Mouse (Mus musculus) lung, postnatal 0 days (tissue): Measurements from ENCODE around the gene Setd4. TPM values are rescaled to one million over a fixed set of nuclear protein-coding genes. Genes with fewer than 3 reads are reported as not detected.

Experiments
- ATAC-seq: fragments of 200-750 bp; cut with Nextera tagmentation; 2 replicates; pipeline ENCODE4 v1.8.0; 2017; ENCODE audit warnings: moderate library complexity
- DNase-seq: peaks from one replicate; pipeline ENCODE4 v3.0.0-alpha.2; 2016; ENCODE audit warnings: low spot score
- H3K27ac ChIP-seq: fragments of 300-500 bp; sonication (generic); 2 replicates; pipeline ENCODE4 v1.5.1; 2014; ENCODE audit warnings: antibody characterized with exemption, mild to moderate bottlenecking, low read length, mixed read lengths
- H3K27me3 ChIP-seq: fragments of 300-500 bp; sonication (generic); replicated peaks from 2 replicates; pipeline ENCODE4 v1.6.1; 2014; ENCODE audit warnings: low read length, mixed read lengths; ENCODE audit not compliant: insufficient read depth
- H3K36me3 ChIP-seq: fragments of 300-500 bp; sonication (generic); 2 replicates; pipeline ENCODE4 v1.6.1; 2014; ENCODE audit warnings: low read length, mixed read lengths; ENCODE audit not compliant: insufficient read depth
- H3K4me1 ChIP-seq: fragments of 300-500 bp; sonication (generic); 2 replicates; pipeline ENCODE4 v1.6.1; 2014; ENCODE audit warnings: antibody characterized with exemption, low read depth, low read length, mixed read lengths; ENCODE audit not compliant: insufficient read depth
- H3K4me2 ChIP-seq: fragments of 300-500 bp; sonication (generic); replicated peaks from 2 replicates; pipeline ENCODE4 v1.6.1; 2014; ENCODE audit warnings: low read depth, mild to moderate bottlenecking, low read length, moderate library complexity, mixed read lengths
- H3K4me3 ChIP-seq: fragments of 300-500 bp; sonication (generic); 2 replicates; pipeline ENCODE4 v1.5.1; 2014; ENCODE audit warnings: low read depth, low read length
- H3K9ac ChIP-seq: fragments of 300-500 bp; sonication (generic); replicated peaks from 2 replicates; pipeline ENCODE4 v1.6.1; 2014; ENCODE audit warnings: low read depth, mild to moderate bottlenecking
- H3K9me3 ChIP-seq: fragments of 300-500 bp; sonication (generic); 2 replicates; pipeline ENCODE4 v1.6.1; 2016; ENCODE audit warnings: low read length, mixed read lengths
- CTCF ChIP-seq: IDR thresholded peaks from 2 replicates; pipeline ENCODE4 v1.5.1; 2016; ENCODE audit warnings: antibody characterized with exemption, mild to moderate bottlenecking
- EP300 ChIP-seq: IDR thresholded peaks from 2 replicates; pipeline ENCODE4 v1.6.1; 2016; ENCODE audit warnings: antibody characterized with exemption, mild to moderate bottlenecking, control low read depth
- WGBS: fragments of 180-500 bp; shearing (Covaris S2); extraction: QIAGEN DNeasy Blood & Tissue Kit; methylation state at CpG from one replicate; pipeline ENCODE4 v1.1.7; 2014; 5-methylcytosine and 5-hydroxymethylcytosine counted together
- polyA plus RNA-seq: library from polyadenylated mRNA; unstranded; fragments of >200 nt; fragmentation: Nextera tagmentation; extraction: Ambion mirVana; gene quantifications from 2 replicates; pipeline ENCODE4 v1.2.1, GENCODE M21; 2015

Gene Setd4
- polyA plus RNA-seq, 1 experiment from 2014 or later: 5.6 TPM

DNA sequence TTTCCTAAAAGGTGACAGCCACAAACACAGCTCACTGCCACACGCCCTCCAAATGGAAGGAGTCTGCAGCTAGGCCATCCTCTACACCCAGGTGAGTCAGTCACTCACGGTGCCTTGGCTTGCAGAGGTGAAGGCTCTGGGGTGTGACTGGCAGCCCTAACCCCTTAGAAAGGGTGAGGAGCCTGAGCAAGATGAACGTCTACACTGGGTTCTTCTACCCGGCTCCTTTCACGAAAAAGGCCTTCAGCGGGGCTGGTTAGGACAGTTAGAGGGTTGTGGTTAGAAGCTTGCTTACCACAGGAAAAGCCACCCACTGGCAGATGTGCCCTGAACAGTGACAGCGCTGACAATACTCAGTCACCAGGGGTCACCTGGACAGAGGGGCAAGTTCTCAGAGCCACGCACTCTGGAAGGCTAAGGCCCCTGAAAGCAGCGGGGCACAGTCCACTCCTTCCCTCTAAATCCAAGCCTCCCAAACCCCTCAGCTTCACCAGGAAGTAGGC is 18.1 kb downstream of the Setd4 start:
- no peaks in the 10 kb centered on the region for H3K27me3 ChIP-seq
- H3K4me3 ChIP-seq: no peak overlapping the region
- no peak overlapping the region for H3K9ac ChIP-seq
- H3K27ac ChIP-seq: no peak overlapping the region
- ATAC-seq (no peak), DNase-seq (no peak)
- no peaks in the 10 kb centered on the region for H3K9me3 ChIP-seq
- H3K4me2 ChIP-seq: no peak overlapping the region
- no peak for TF ChIP-seq CTCF
- no peak for TF ChIP-seq EP300
- no peaks in the 10 kb centered on the region for H3K4me1 ChIP-seq
- WGBS: 84% methylated on average over 9 of the region's 9 CpGs
- no peaks in the 10 kb centered on the region for H3K36me3 ChIP-seq

DNA sequence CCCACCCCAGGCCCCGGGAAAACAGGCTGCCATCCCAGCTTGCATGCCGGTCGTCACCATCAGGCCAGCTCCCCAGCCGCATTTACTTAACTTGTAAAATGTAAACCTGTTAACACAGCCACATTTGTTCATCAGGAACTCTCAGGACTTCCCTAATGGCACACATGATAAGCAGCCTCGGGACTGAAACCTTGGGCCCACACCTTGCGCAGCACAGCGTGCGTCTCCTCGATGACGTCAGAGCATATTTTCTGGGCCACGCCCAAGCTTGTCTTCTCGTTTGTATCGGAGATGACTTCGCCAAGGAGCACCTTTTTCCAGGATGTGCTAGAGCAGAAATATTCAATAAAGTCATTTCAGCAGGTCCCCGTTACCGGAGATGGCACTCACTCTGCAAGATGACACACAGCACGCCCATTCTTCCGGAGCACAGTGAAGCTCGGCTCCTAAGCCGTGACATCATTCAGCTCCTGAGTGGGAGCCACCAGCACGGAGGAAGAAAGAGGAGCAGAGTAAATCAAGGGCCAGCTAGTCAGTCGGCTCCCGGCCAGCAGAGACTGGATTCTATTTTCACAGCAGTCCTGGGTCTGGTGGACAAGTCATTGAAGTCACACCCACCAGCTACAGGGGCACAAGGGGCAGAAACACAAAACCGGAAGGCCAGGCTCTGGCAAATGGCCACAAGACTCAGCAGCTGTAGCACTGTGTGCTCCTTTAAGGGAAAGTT is 18.7 kb downstream of the Setd4 start:
- Histone ChIP-seq H3K4me2 (no peak overlapping the region), H3K4me3 (no peak overlapping the region), H3K4me1 (no peaks in the 10 kb centered on the region), H3K9ac (no peak overlapping the region), H3K27me3 (no peaks in the 10 kb centered on the region), H3K9me3 (no peaks in the 10 kb centered on the region), H3K27ac (no peak overlapping the region), H3K36me3 (no peaks in the 10 kb centered on the region)
- ATAC-seq (no peak), DNase-seq (no peak)
- WGBS: 78% methylated on average over 24 of the region's 24 CpGs
- TF ChIP-seq CTCF (no peak), EP300 (no peak)

DNA sequence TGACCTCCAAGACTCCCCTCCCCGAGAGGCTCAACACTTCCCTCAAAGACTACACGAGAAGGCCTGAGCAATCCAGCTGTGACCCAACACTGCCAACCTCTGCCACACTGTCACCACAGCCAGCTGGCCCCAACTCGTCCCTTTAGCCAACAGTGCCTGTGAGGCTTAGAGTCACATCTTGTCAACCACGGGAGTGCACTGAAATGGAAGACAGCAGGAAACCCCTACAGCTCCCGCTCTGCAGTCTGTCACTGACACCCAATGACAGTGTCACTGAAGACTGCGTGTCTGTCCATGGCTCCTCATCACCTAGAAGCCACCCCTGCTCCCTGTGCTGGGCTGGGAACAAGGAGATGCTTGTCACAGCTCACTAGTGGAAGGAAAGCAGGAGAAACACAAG is 22.7 kb downstream of the Setd4 start:
- no peaks in the 10 kb centered on the region for H3K4me1 ChIP-seq
- no peak overlapping the region for H3K4me2 ChIP-seq
- H3K27me3 ChIP-seq: no peaks in the 10 kb centered on the region
- no peak overlapping the region for H3K4me3 ChIP-seq
- peak; percentile 90 for DNase-seq
- TF ChIP-seq CTCF (no peak), EP300 (peak; percentile 84)
- 38% methylated on average over 6 of the region's 6 CpGs for WGBS
- H3K27ac ChIP-seq: peak overlapping the region; percentile 28; the same call in 1 of the 2 replicates
- no peak overlapping the region for H3K9ac ChIP-seq
- no peaks in the 10 kb centered on the region for H3K9me3 ChIP-seq
- no peaks in the 10 kb centered on the region for H3K36me3 ChIP-seq
- ATAC-seq: peak; percentile 96

GRCm38 (mm10) chr16:93578346-93579005 is 25.4 kb downstream of the Setd4 start:
- H3K27me3 ChIP-seq: no peaks in the 10 kb centered on the region
- TF ChIP-seq CTCF (no peak), EP300 (no peak)
- H3K9me3 ChIP-seq: no peaks in the 10 kb centered on the region
- H3K36me3 ChIP-seq: no peaks in the 10 kb centered on the region
- DNase-seq (no peak), ATAC-seq (no peak)
- 81% methylated on average over 8 of the region's 8 CpGs for WGBS
- H3K4me2 ChIP-seq: no peak overlapping the region
- no peak overlapping the region for H3K9ac ChIP-seq
- H3K4me3 ChIP-seq: no peak overlapping the region
- H3K27ac ChIP-seq: no peak overlapping the region
- H3K4me1 ChIP-seq: no peaks in the 10 kb centered on the region

GRCm38 (mm10) chr16:93576412-93577082 is 27.3 kb downstream of the Setd4 start:
- WGBS: 26% methylated on average over 14 of the region's 14 CpGs
- Histone ChIP-seq H3K9me3 (no peaks in the 10 kb centered on the region), H3K4me2 (no peak overlapping the region), H3K4me1 (no peaks in the 10 kb centered on the region), H3K36me3 (no peaks in the 10 kb centered on the region), H3K4me3 (no peak overlapping the region), H3K9ac (no peak overlapping the region), H3K27me3 (no peaks in the 10 kb centered on the region), H3K27ac (no peak overlapping the region)
- peak; percentile 80 for DNase-seq
- ATAC-seq: no peak
- peak; percentile 97 for TF ChIP-seq CTCF
- no peak for TF ChIP-seq EP300

DNA sequence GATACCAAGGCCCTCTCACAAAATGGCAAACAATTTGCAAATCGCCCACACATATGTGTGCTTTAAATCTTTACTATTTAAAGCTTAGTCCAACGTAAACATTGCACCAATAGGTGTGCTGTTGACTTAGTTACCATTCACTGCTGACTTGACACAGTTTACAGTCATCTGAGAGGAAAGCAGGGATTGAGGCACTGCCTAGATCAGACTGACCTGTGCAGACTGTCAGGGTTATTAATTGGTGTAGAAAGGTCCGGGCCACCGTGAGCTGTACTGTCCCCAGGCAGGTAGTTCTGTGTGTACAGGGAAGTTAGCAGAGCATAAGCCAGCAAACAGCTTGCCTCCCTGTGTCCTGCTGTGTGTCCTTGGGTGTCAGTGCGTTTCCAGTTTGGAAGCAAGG is 28.3 kb downstream of the Setd4 start:
- WGBS: 67% methylated on average over 5 of the region's 5 CpGs
- no peak overlapping the region for H3K27ac ChIP-seq
- no peak overlapping the region for H3K4me3 ChIP-seq

More for the DNA sequence above, 28.3 kb downstream of the Setd4 start:
- Histone ChIP-seq H3K36me3 (no peaks in the 10 kb centered on the region), H3K9ac (no peak overlapping the region), H3K4me1 (no peaks in the 10 kb centered on the region), H3K9me3 (no peaks in the 10 kb centered on the region), H3K4me2 (no peak overlapping the region), H3K27me3 (no peaks in the 10 kb centered on the region)
- DNase-seq (no peak), ATAC-seq (no peak)
- no peak for TF ChIP-seq CTCF
- no peak for TF ChIP-seq EP300
